Mouse (Mus musculus) ES-E14 (cell line): ENCODE measurements at regions not wholly inside any gene's neighbourhood (a gene's known extent, or its start where the extent isn't known, plus 50 kb on each side); places are given as distances from the start of the nearest gene placed in this dataset.

Experiments
- DNase-seq: peaks from one replicate; pipeline ENCODE4 v3.0.0-alpha.2; 2013; ENCODE audit warnings: low read depth, low spot score
- H3K27ac ChIP-seq: 2 replicates; pipeline ENCODE4 v1.5.1; 2012; ENCODE audit warnings: low read depth, mild to moderate bottlenecking, low read length, moderate library complexity, mixed read lengths; ENCODE audit not compliant: poor library complexity, insufficient read depth, severe bottlenecking
- H3K36me3 ChIP-seq: 2 replicates; pipeline ENCODE4 v1.6.1; 2012; ENCODE audit warnings: mild to moderate bottlenecking, low read length, moderate library complexity, mixed read lengths; ENCODE audit not compliant: control insufficient read depth, poor library complexity, insufficient read depth, severe bottlenecking
- H3K4me1 ChIP-seq, 2 experiments: fragments of 150-350 bp in 1 of 2; sonication (generic) in 1 of 2; 2 replicates each; pipeline ENCODE4 v1.6.1; 2012; ENCODE audit warnings: low read length in 2 of 2, mild to moderate bottlenecking in 1 of 2, mixed read lengths in 1 of 2; ENCODE audit not compliant: control insufficient read depth in 2 of 2, insufficient read depth in 2 of 2, poor library complexity in 1 of 2
- H3K4me3 ChIP-seq, 2 experiments: fragments of 150-350 bp in 1 of 2; sonication (generic) in 1 of 2; 2 replicates each; pipeline ENCODE4 v1.5.1; 2012; ENCODE audit warnings: low read length in 2 of 2, low read depth in 1 of 2, mild to moderate bottlenecking in 1 of 2, mixed read lengths in 1 of 2; ENCODE audit not compliant: insufficient read depth in 1 of 2, poor library complexity in 1 of 2, severe bottlenecking in 1 of 2
- H3K9ac ChIP-seq: 2 replicates; pipeline ENCODE4 v1.6.1; 2012; ENCODE audit warnings: low read depth, mild to moderate bottlenecking, low read length, mixed read lengths; ENCODE audit not compliant: poor library complexity, insufficient read depth, severe bottlenecking
- H3K9me3 ChIP-seq: fragments of 150-350 bp; sonication (generic); 2 replicates; pipeline ENCODE4 v1.6.1; 2012; ENCODE audit warnings: low read depth, mild to moderate bottlenecking, low read length; ENCODE audit not compliant: control insufficient read depth, insufficient read depth
- CHD2 ChIP-seq: IDR thresholded peaks from 2 replicates; pipeline ENCODE4 v1.6.1; 2014; ENCODE audit warnings: mild to moderate bottlenecking, low read depth, low read length, inconsistent platforms
- HCFC1 ChIP-seq: IDR thresholded peaks from 2 replicates; pipeline ENCODE4 v1.6.1; 2012; ENCODE audit warnings: low read length, inconsistent platforms, borderline replicate concordance; ENCODE audit not compliant: insufficient read depth
- MAFK ChIP-seq: IDR thresholded peaks from 2 replicates; pipeline ENCODE4 v1.6.1; 2014; ENCODE audit warnings: mild to moderate bottlenecking, low read depth, low read length, inconsistent platforms; ENCODE audit not compliant: insufficient read depth
- ZC3H11A ChIP-seq: IDR thresholded peaks from 2 replicates; pipeline ENCODE4 v1.6.1; 2012; ENCODE audit warnings: low read depth, mild to moderate bottlenecking, inconsistent platforms, low read length, borderline replicate concordance
- ZNF384 ChIP-seq: IDR thresholded peaks from 2 replicates; pipeline ENCODE4 v1.6.1; 2012; ENCODE audit warnings: low read depth, low read length, inconsistent platforms
- in situ Hi-C, 2 experiments: fragments of 600-800 bp; cut with MboI; formaldehyde crosslinking; loops; one replicate each; pipeline ENCODE4 v1.15.1; 2025; ENCODE audit warnings: low sequenced_read_pairs in 2 of 2, inconsistent platforms in 1 of 2; ENCODE audit not compliant: unreplicated experiment in 2 of 2

GRCm38 (mm10) chr12:109742486-109742885, 142.4 kb upstream of the Rtl1 start:
- Histone ChIP-seq H3K9ac (no peak overlapping the region), H3K4me1 (no peaks in the 10 kb centered on the region), H3K36me3 (peaks cover 46% of the 10 kb centered on the region), H3K27ac (no peak overlapping the region; the same call in 1 of the 2 replicates), H3K9me3 (no peaks in the 10 kb centered on the region), H3K4me3 (no peak overlapping the region)
- DNase-seq, result no peak
- in situ Hi-C loops, result no loop called here
- TF ChIP-seq CHD2 (no peak), MAFK (no peak), ZC3H11A (no peak), ZNF384 (no peak)

- no peak for DNase-seq
- H3K9me3 ChIP-seq, result no peaks in the 10 kb centered on the region
- TF ChIP-seq ZNF384 (no peak), MAFK (no peak), CHD2 (no peak), HCFC1 (no peak), ZC3H11A (no peak)
- in situ Hi-C loops, result no loop called here
- H3K9ac ChIP-seq, result no peak overlapping the region
- H3K27ac ChIP-seq, result no peak overlapping the region
- no peak overlapping the region for H3K4me3 ChIP-seq
- peaks cover 48% of the 10 kb centered on the region for H3K36me3 ChIP-seq
- H3K4me1 ChIP-seq, result peaks cover 0 to 3% of the 10 kb centered on the region in 2 experiments; a peak in 1 of 4 replicates
Observed at GRCm38 (mm10) chr12:109743036-109743650, 143.0 kb upstream of the Rtl1 start.

DNA sequence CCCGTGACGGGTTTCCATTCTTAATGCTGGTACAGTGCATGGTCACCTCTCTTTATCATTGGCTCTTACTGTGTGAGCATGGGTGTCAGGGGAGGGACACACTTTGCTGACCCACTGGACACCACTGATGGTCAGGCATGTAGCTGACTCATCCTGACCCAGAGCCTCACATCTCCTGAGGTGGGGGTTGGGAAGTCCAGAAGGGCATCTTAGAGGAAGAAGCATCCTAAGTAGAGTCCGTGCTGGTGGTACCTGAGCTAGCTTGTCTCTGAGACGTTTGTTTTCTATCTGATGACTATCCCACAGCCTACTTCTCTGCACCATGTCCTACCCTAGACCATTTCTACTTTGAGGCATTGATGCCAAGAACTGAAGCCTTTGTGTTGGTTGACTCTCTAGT, 144.1 kb upstream of the Rtl1 start:
- Histone ChIP-seq H3K4me1 (peaks cover 0 to 7% of the 10 kb centered on the region in 2 experiments; a peak in 1 of 4 replicates), H3K4me3 (no peak overlapping the region), H3K36me3 (peaks cover 45% of the 10 kb centered on the region), H3K27ac (no peak overlapping the region), H3K9ac (no peak overlapping the region), H3K9me3 (no peaks in the 10 kb centered on the region)
- DNase-seq, result no peak
- in situ Hi-C loops, result no loop called here
- TF ChIP-seq MAFK (no peak), CHD2 (no peak), HCFC1 (no peak), ZNF384 (no peak), ZC3H11A (no peak)

GRCm38 (mm10) chr12:109745731-109746484, 145.8 kb upstream of the Rtl1 start:
- no peak for DNase-seq
- no peak overlapping the region for H3K27ac ChIP-seq
- no peak overlapping the region for H3K9ac ChIP-seq
- TF ChIP-seq HCFC1 (no peak), MAFK (no peak), CHD2 (no peak), ZC3H11A (no peak), ZNF384 (no peak)
- H3K4me3 ChIP-seq, result no peak overlapping the region
- no peaks in the 10 kb centered on the region for H3K9me3 ChIP-seq
- H3K36me3 ChIP-seq, result peaks cover 39% of the 10 kb centered on the region
- in situ Hi-C loops, result no loop called here
- peaks cover 0 to 7% of the 10 kb centered on the region in 2 experiments; a peak in 1 of 4 replicates for H3K4me1 ChIP-seq
